Mouse (Mus musculus) layer of hippocampus, adult 11-12 months (tissue): ENCODE measurements at regions not wholly inside any gene's neighbourhood (a gene's known extent, or its start where the extent isn't known, plus 50 kb on each side); places are given as distances from the start of the nearest gene placed in this dataset.
A peak's percentile ranks its signal among the peaks of the same experiment; 100 is the strongest.

ENCODE experiments used
- DNase-seq: peaks from one replicate; pipeline ENCODE4 v3.0.0; 2022; ENCODE audit warnings: low spot score

DNA sequence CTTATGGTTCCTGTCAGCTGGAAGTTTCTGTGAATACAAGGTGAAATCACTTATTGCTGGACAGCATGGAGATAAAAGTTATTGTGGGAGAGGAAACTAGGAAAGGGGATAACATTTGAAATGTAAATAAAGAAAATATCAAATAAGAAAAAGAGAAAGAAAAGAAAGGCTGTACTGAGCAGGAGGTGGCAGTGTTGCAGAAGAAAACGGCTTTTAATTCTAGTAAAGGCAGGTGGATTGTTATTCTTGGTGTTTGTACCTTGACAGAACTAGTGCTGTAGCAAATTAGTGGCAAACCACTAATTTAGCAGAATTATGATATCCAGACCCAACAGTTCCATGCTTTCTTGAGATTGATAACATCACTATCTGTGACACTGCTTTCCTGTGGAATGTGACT, 52.6 kb downstream of the Gm10358 start:
- no peak for DNase-seq

DNA sequence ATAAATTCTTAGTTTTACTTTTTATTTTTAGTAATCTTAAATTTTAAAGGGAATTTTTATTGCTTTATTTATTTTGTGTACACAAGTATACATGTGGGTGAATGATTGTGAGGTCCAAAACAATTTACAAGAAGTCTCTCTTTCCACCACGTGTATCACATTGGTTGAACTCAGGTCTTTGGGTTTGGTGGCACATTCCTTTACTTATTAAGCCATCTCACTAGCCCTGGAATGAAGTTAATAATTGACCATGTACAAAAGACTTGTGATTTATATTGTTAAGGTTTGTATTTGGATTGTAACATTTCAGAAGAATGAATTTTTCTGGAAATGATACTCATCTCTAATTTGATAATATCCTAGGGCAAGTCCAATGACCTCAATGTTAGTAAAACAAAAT, 56.2 kb downstream of the Gm10358 start:
- DNase-seq: no peak

DNA sequence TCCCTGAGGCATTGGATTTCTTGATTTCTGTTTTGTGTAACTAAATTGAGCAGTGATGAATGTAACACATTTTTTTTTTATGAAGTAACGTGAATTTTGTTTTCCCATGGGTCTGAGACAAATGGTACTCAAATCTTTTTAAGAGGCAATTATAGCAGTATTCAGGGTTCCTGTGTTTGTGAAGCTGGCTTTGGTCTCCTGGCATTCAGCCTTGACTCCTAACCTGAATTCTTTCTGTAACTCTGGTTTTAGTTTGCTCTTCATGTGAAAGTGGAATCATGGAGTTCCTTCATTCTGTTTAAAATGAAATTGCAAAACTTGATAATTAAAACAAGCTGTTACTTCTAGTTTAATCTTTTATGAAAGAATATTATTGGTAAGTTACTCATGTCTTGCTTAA, 58.3 kb downstream of the Gm10358 start:
- DNase-seq: no peak

DNA sequence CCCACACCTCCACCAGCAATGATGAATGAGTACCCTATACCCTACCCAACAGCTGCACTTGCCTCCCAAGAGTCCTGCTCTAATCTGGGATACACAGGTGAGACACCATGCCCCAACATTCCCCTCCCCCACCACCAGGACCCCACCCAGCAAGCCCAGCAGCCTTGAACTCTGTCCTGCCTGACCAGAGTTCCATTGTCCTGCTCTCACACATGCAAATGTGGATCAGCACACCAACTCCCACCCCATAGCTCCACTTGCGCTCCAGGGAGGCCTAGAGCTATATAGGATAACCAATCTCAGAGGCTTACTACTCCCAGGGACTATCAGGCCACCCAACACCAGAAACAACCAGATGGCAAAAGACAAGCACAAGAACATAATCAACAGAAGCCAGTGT, 85.8 kb downstream of the Gm10358 start:
- no peak for DNase-seq

DNA sequence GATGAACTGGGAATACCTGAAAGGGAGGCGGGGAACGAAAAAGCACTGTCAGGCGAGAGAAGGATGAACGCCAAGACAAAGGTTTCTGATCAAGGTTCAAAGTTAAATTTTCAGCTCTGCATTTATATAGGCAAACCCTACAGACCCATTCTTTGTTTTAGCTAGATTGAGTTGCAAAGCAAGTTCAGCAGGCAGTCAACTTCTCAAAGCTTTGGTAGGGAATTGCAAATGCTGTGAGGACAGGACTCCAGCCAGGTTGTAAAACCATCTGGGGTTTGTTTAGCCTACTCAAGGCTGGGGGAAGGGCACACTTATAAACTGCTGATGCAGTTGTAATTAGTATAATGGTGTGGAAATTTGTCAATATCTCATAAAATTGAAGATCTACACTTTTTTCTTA, 87.9 kb downstream of the Gm10358 start:
- DNase-seq: no peak

DNA sequence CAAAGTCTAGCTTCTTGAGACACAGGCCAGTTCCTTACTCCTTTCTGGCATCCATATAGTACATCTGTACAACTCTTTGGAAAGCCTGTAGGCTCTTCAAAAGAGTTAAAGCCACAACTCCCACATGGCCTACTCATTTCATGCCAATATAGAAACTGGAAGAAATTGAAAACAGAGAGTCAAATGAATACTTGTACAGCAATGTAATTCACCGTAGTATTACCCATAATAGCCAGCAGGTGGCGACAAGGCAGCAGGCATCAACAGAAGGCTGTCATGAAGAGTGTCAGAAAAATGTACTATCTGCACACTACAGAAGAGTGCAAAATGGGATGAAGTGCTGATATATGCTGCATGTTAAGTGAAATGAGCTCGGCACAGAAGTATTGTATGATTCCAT, 90.5 kb downstream of the Gm10358 start:
- DNase-seq: peak; percentile 63

DNA sequence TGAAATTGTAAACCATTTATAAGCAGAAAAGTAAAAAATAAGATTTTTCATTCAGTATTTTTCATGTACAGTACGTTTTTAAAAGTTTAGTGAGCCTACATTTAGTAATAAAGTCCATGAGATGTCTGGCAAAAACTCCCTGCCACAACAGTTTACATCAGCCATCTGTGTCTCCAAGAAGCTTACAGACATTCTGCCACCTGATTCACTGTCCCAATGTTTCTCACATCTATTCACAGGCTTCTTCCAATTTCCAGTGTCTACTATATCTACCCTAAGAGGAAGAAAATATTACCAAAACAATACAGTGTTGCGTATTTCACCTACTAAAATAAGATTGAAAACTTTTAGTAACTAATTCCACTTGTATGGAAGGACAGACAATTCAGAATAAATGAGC, 95.7 kb downstream of the Rasd2 start:
- DNase-seq: no peak

DNA sequence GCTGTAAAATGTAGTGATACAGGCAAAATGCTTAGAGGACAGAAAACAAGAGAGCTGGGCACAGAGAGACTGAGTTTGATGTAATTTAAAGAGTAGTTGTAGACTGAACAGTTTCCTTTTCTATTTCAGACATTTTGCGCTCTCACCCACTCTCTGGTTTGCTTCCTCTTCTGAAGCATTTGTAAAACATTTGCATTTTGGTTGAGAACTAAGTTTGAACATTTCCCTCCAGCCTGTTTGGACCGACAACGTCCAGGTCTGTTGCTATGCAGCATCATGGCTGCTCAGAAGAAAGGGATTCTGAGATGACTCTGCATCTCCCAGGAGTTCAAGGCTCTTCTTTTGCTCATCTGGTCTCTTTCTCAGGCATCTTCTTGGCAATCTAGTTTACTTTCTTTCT, 78.2 kb downstream of the Rasd2 start:
- DNase-seq: no peak

DNA sequence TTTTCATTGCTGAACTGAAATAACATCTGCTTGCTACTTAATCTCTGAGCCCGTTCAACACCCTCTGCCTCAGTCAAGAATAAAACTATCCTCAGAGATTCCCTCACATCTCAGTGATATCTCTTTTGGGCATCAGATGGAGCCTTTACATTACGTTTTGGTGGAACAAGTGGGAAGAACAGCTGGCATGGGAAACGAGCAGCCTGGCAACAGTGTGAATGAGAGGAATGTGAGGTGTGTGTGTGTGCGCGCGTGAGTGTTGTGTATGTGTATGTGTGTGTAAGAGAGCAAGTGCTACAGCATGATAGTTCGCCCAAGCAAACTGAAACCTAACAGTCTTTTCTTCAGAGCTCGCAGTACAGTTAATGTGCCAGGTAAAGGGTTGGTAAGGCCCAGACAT, 76.2 kb downstream of the Rasd2 start:
- DNase-seq: no peak
